Mouse (Mus musculus) heart, embryonic 11.5 days (tissue): ENCODE results near the gene Runx2. TPM values are rescaled to one million over a fixed set of nuclear protein-coding genes. Genes with fewer than 3 reads are reported as not detected.

Experiments
- ATAC-seq: fragments of 200-750 bp; cut with Nextera tagmentation; replicated peaks from 2 replicates; pipeline ENCODE4 v1.8.0; 2017; ENCODE audit warnings: moderate library complexity; ENCODE audit not compliant: insufficient number of reproducible peaks, low FRiP score, low TSS enrichment
- H3K27ac ChIP-seq: fragments of 300-500 bp; sonication (generic); 2 replicates; pipeline ENCODE4 v1.5.1; 2014; ENCODE audit warnings: mild to moderate bottlenecking, low read depth, low read length
- H3K27me3 ChIP-seq: fragments of 300-500 bp; sonication (generic); 2 replicates; pipeline ENCODE4 v1.6.1; 2014; ENCODE audit warnings: mild to moderate bottlenecking, low read length, mixed read lengths; ENCODE audit not compliant: control insufficient read depth, insufficient read depth
- H3K36me3 ChIP-seq: fragments of 300-500 bp; sonication (generic); 2 replicates; pipeline ENCODE4 v1.6.1; 2014; ENCODE audit warnings: mild to moderate bottlenecking, low read length, moderate library complexity, mixed read lengths; ENCODE audit not compliant: control insufficient read depth, insufficient read depth
- H3K4me1 ChIP-seq: fragments of 300-500 bp; sonication (generic); 2 replicates; pipeline ENCODE4 v1.6.1; 2014; ENCODE audit warnings: low read length; ENCODE audit not compliant: control insufficient read depth, insufficient read depth
- H3K4me2 ChIP-seq: fragments of 300-500 bp; sonication (generic); 2 replicates; pipeline ENCODE4 v1.6.1; 2014; ENCODE audit warnings: mild to moderate bottlenecking, moderate library complexity
- H3K4me3 ChIP-seq: fragments of 300-500 bp; sonication (generic); 2 replicates; pipeline ENCODE4 v1.5.1; 2014; ENCODE audit warnings: low read depth, low read length
- H3K9ac ChIP-seq: fragments of 300-500 bp; sonication (generic); 2 replicates; pipeline ENCODE4 v1.6.1; 2014; ENCODE audit warnings: mild to moderate bottlenecking, low read depth, low read length, moderate library complexity
- H3K9me3 ChIP-seq: fragments of 300-500 bp; sonication (generic); replicated peaks from 2 replicates; pipeline ENCODE4 v1.6.1; 2016; ENCODE audit warnings: low read length; ENCODE audit not compliant: control insufficient read depth
- WGBS: fragments of 180-500 bp; shearing (Covaris S2); extraction: QIAGEN DNeasy Blood & Tissue Kit; methylation state at CpG from one replicate; pipeline ENCODE4 v1.1.7; 2014; ENCODE audit not compliant: insufficient replicate concordance; 5-methylcytosine and 5-hydroxymethylcytosine counted together
- polyA plus RNA-seq: library from polyadenylated mRNA; unstranded; fragments of >200 nt; fragmentation: Nextera tagmentation; extraction: Ambion mirVana; gene quantifications from 2 replicates; pipeline ENCODE4 v1.2.1, GENCODE M21; 2014

Gene Runx2
- polyA plus RNA-seq, 1 experiment from 2014 or later = 0.62 TPM

- H3K4me2 ChIP-seq = no peak overlapping the region
- H3K27ac ChIP-seq = no peak overlapping the region
- no peaks in the 10 kb centered on the region for H3K4me1 ChIP-seq
- H3K9ac ChIP-seq = no peak overlapping the region
- 71% methylated on average over 3 of the region's 3 CpGs for WGBS
- H3K4me3 ChIP-seq = no peak overlapping the region
- no peaks in the 10 kb centered on the region for H3K9me3 ChIP-seq
- no peaks in the 10 kb centered on the region for H3K27me3 ChIP-seq
- H3K36me3 ChIP-seq = no peaks in the 10 kb centered on the region
- no peak for ATAC-seq
Measured at GRCm38 (mm10) chr17:44640910-44641309, 173.7 kb downstream of the Runx2 start.

GRCm38 (mm10) chr17:44639446-44639845 is 175.2 kb downstream of the Runx2 start:
- Histone ChIP-seq H3K9me3 (no peaks in the 10 kb centered on the region), H3K36me3 (no peaks in the 10 kb centered on the region), H3K4me1 (no peaks in the 10 kb centered on the region), H3K9ac (no peak overlapping the region), H3K27ac (no peak overlapping the region), H3K4me2 (no peak overlapping the region), H3K27me3 (no peaks in the 10 kb centered on the region), H3K4me3 (no peak overlapping the region)
- WGBS = 70% methylated on average over 14 of the region's 14 CpGs
- no peak for ATAC-seq

GRCm38 (mm10) chr17:44637181-44637880 is 177.3 kb downstream of the Runx2 start:
- Histone ChIP-seq H3K27me3 (no peaks in the 10 kb centered on the region), H3K4me1 (peaks cover 2% of the 10 kb centered on the region), H3K9ac (no peak overlapping the region), H3K4me2 (no peak overlapping the region), H3K27ac (no peak overlapping the region), H3K36me3 (no peaks in the 10 kb centered on the region), H3K9me3 (no peaks in the 10 kb centered on the region), H3K4me3 (no peak overlapping the region)
- ATAC-seq = no peak
- 64% methylated on average over 10 of the region's 10 CpGs for WGBS

- H3K4me1 ChIP-seq = peaks cover 8% of the 10 kb centered on the region
- no peak for ATAC-seq
- H3K27me3 ChIP-seq = no peaks in the 10 kb centered on the region
- no peak overlapping the region for H3K9ac ChIP-seq
- no peak overlapping the region for H3K27ac ChIP-seq
- no peak overlapping the region for H3K4me3 ChIP-seq
- no peaks in the 10 kb centered on the region for H3K36me3 ChIP-seq
- WGBS = 68% methylated on average over 5 of the region's 5 CpGs
- no peaks in the 10 kb centered on the region for H3K9me3 ChIP-seq
- no peak overlapping the region for H3K4me2 ChIP-seq
Measured at GRCm38 (mm10) chr17:44634486-44634885, 180.1 kb downstream of the Runx2 start.

- no peaks in the 10 kb centered on the region for H3K27me3 ChIP-seq
- no peak overlapping the region for H3K27ac ChIP-seq
- no peaks in the 10 kb centered on the region for H3K36me3 ChIP-seq
- WGBS = 76% methylated on average over 14 of the region's 14 CpGs
- H3K4me2 ChIP-seq = no peak overlapping the region
- H3K4me1 ChIP-seq = peaks cover 8% of the 10 kb centered on the region
- H3K9me3 ChIP-seq = no peaks in the 10 kb centered on the region
- H3K4me3 ChIP-seq = no peak overlapping the region
- ATAC-seq = no peak
- no peak overlapping the region for H3K9ac ChIP-seq
Measured at GRCm38 (mm10) chr17:44633607-44634415, 180.8 kb downstream of the Runx2 start.

GRCm38 (mm10) chr17:44632941-44633340 is 181.7 kb downstream of the Runx2 start:
- ATAC-seq = no peak
- no peaks in the 10 kb centered on the region for H3K27me3 ChIP-seq
- no peak overlapping the region for H3K27ac ChIP-seq
- WGBS = 84% methylated on average over 2 of the region's 2 CpGs
- H3K4me2 ChIP-seq = no peak overlapping the region
- no peaks in the 10 kb centered on the region for H3K36me3 ChIP-seq
- H3K9me3 ChIP-seq = no peaks in the 10 kb centered on the region
- H3K9ac ChIP-seq = no peak overlapping the region
- no peak overlapping the region for H3K4me3 ChIP-seq
- H3K4me1 ChIP-seq = peaks cover 8% of the 10 kb centered on the region

GRCm38 (mm10) chr17:44632292-44632691 is 182.3 kb downstream of the Runx2 start:
- 54% methylated on average over 4 of the region's 4 CpGs for WGBS
- Histone ChIP-seq H3K9me3 (no peaks in the 10 kb centered on the region), H3K9ac (no peak overlapping the region), H3K4me3 (no peak overlapping the region), H3K27me3 (no peaks in the 10 kb centered on the region), H3K4me2 (no peak overlapping the region), H3K4me1 (peaks cover 8% of the 10 kb centered on the region), H3K36me3 (no peaks in the 10 kb centered on the region), H3K27ac (no peak overlapping the region)
- ATAC-seq = no peak

- H3K4me1 ChIP-seq = peaks cover 8% of the 10 kb centered on the region
- H3K4me2 ChIP-seq = no peak overlapping the region
- H3K27ac ChIP-seq = no peak overlapping the region
- H3K36me3 ChIP-seq = no peaks in the 10 kb centered on the region
- WGBS = 88% methylated on average over 4 of the region's 4 CpGs
- no peak for ATAC-seq
- no peak overlapping the region for H3K9ac ChIP-seq
- H3K27me3 ChIP-seq = no peaks in the 10 kb centered on the region
- H3K4me3 ChIP-seq = no peak overlapping the region
- no peaks in the 10 kb centered on the region for H3K9me3 ChIP-seq
Measured at GRCm38 (mm10) chr17:44631577-44631976, 183.0 kb downstream of the Runx2 start.
